Mouse (Mus musculus) cerebellum, postnatal 10 days (tissue): ENCODE data around the gene Mt4.
"Not testable (repeated sequence)": the region's sequence is repeated elsewhere in the genome, so short reads cannot be mapped to it uniquely, and the experiment has no call there.

Experiments
- DNase-seq, 2 experiments: peaks; one replicate each; pipeline ENCODE4 v3.0.0; 2021; ENCODE audit warnings: mixed read lengths in 2 of 2

Mt4 gene

GRCm38 (mm10) chr8:94136933-94137332 is at the start of gene Mt4:
TSS of gene Mt4 (plus strand) at chr8:94137197.
- no peak for DNase-seq

DNA sequence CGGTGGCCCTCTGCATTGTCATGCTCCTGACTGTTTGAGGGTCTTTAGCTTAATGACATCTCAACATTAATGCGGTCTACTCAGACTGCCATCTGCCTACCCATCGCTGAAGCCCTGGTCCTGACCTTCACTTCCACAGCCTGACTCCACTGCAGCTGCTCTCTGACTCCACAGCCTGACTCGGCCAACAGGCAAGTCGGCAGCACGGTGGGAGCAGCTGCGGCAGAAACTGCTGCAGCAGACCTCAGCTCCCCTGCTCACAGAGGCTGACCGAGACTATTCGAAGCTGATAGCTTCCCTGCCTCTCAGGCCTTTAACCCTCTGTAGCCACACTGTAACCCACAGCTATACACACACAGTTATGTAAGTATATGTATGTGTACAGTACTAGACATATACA is 49.0 kb upstream of the Mt4 start:
- no peak for DNase-seq

GRCm38 (mm10) chr8:94089715-94090114 is 47.3 kb upstream of the Mt4 start:
- no peak for DNase-seq

DNA sequence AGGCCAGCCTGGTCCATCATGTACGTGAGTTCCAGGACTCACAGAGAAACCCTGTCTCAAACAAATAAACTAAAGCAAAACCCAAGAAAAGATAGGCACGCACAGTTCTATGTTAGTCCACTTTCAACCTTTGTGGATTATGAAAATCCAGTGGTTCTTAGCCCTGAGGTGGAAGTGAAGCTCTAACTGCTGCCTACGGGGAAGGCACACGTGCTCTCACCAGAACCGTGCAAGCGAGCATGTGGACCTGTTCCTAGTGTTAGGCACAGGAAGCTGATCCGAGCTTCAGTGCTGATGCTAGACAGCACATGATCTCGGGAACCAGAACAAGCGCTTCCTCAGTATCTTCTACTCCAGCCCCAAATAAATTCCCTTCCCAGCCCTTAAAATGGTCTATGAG is 44.1 kb upstream of the Mt4 start:
- no peak for DNase-seq

DNA sequence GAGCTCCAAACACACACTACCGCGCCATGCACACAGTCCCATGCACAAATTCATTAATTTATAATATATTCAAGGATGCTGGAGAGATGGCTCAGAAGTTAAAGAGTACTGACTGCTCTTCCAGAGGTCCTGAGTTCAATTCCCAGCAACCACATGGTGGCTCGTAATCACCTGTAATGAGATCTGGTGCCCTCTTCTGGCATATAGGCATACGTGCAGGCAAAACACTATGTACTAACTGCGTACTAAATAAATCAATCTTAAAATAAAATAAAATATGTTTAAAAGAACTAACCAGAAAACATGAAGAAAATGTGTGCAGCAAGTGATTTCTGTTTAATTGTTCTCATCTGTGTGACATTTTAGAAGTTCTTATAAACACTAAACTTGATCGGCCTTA is 42.7 kb upstream of the Mt4 start:
- no peak for DNase-seq

- peak; percentile 99 to 100 for DNase-seq
Observed at GRCm38 (mm10) chr8:94098081-94098974, 38.7 kb upstream of the Mt4 start, which contains the start of gene Bbs2. TSS of gene Bbs2 (minus strand) at chr8:94098928.

DNA sequence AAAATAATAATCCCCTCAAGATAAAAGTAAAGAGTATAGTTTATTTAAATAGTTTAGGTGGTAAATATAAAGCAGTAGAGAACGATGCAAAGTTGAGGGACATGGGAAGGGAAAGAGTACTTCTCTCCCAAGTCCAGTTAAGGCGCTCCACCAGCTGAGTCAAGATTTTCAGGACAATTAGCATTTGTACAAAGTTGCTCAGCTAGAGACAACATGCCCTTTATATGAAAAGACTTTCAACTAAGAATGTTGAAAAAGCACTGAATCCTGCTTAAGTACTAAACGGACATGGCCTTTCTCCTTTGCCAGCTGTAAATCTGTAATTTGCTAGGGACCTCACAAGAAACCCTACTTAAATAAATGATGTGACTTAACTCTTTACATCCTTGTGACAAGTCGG is 38.0 kb upstream of the Mt4 start:
- no peak for DNase-seq

DNA sequence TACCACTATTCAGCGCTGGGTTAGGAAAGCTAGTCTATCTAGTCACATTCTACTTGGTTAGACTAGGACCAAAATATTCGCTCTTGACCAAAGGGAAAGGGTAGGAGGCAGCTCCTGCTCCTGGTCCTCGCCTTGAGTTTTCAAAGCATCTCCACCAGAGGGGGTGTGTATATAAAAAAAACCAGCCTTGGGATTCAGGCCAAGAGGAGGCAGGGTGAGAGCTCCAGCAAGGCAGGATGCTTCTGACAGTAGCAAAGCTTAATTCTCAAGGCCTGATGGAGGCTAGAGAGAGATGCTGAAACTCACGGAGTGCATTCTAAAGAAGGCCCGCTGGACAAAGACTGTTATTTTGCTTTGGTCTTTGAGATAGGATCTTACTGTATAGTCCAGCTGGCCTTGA is 32.9 kb upstream of the Mt4 start:
- peak; percentile 45 to 50 for DNase-seq

GRCm38 (mm10) chr8:94107871-94108270 is 29.1 kb upstream of the Mt4 start:
- DNase-seq = peak; percentile 67 to 68

DNA sequence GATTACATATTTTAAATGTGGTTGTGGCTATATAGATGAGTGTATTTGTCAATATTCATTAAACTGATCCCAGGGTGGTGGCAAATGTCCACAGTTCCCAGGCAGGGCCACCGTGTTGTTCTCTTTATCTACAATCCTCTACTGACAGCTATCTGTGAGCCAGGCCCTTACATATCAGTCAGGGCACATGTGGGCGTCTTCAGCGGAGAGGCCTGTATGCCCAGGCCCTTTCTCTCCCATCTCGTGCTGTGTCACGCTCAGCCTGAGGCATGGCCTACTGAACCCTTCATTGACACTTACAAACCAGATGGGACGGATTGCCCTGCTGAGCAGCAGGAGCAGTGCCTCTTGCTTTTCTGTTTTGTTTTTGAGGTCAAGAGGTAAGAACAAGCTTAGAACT is 27.6 kb upstream of the Mt4 start:
- no peak for DNase-seq

DNA sequence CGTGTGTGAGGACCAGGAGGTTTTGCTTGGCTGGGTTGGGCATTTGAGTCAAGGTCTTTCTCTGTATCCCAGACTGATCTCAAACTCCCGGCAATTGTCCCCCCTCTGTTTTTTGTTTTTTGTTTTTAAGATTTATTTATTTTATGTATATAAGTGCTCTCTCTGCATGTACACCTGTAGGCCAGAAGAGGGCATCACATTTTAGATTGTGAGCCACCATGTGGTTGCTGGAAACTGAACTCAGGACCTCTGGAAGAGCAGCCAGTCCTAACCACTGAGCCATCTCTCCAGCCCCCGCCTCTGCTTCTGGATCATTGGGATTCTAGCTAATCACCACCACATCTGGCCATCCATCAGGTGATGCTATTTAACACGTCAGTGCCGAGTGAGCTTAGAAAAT is 27.2 kb upstream of the Mt4 start:
- no peak for DNase-seq

DNA sequence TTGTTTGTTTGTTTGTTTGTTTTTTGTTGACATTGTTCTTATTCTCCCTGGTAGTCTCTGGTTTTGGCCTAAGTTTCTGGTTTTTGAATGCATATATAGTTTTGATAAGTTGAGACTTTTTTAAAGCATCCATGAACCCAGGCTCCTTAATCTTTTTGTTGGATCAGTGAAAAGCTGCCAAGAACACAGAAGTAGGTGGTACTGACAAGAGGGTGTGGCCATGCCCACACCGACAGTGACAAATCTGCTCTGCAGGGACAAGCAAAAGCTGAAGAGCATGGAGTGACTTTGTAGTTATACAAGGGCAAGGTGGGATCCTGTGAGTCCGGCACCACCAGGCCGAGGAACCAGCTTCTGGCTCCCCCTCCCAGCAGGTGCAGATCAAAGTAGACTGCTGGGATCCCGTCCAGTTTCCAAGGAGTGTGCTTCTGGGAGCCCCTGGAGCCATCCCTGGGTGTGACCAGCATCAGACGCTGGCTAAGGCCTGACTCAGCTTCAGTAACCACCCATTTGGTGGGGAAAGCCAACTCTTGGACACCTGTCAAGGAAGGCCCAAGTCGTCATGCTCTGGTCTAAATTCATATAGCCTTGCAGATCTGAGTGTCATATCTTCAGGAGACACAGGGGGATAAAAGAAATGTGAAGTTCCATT is 26.3 kb upstream of the Mt4 start:
- DNase-seq = no peak

DNA sequence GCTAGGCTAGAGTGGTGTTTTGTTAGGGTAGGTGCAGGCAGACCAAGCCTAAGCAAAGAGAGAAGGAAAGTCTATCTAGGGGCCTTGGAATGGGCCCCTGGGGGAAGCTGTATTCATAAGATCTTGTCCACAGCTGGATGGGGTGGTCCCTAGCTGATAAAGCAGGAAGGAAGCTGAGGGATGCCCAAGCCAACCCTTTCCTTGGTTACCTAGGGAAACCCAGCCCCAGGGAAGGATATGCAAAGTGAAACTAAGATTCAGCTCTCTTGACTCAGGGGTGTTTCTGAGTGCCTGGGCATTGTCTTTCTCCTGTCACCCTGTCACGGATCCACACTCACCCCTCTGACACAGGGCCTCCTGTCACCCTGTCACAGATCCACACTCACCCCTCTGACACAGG is 23.6 kb upstream of the Mt4 start:
- DNase-seq = no peak

DNA sequence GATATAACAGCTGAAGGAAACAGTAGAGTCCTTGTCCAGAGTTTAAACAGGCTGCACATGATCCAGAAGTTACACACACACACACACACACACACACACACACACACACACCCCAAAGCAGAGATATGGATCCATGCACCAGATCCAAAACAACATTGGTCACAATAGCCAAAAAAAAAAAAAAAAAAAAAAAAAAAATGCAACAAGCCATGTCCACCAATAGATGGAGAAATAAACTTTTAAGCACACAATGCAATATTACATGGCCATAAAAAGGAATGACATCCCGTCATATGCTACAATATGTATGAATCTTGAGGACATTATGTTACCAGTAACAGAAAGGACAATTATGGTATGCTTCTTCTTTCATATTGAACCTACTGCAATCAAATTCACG is 23.0 kb upstream of the Mt4 start:
- no peak for DNase-seq

DNA sequence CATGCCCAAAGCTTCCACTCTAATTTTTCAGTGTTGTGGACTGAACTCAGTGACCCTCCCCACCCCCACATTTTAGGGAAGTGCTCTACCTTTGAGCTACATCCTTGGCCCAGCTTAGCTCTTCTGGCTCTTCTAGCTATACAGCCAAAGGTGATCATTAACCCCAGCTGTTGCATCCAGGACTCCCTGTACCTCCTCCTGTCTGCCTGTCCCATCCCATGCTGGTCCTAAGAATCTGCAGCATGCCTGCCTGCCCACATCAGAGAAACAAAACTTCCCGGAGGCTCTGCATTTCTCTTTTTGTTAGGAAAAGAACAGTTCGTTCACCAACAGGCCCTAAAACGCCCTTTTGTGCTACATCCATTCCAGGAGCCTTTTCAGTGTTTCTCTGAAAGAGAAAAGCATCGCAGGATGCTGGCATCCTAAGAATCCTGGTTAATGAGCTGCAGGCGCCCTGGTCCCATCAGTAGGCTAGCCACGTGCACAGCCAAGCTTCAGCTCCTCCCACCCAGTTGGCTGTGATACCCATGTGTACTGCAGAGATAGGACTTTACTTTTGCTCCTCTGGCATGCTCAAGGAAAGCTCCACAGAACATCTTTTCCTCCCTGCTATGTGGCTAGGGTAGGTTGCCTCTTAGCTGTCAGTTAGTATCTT is 18.1 kb upstream of the Mt4 start:
- DNase-seq = peak; percentile 24 to 58

- peak in 1 of 2 experiments; percentile 29 for DNase-seq
Observed at GRCm38 (mm10) chr8:94121625-94122024, 15.4 kb upstream of the Mt4 start.

- DNase-seq = peak; percentile 57 to 60
Observed at GRCm38 (mm10) chr8:94122711-94123468, 14.1 kb upstream of the Mt4 start.

GRCm38 (mm10) chr8:94127711-94128110 is 9.3 kb upstream of the Mt4 start:
- no peak for DNase-seq

DNA sequence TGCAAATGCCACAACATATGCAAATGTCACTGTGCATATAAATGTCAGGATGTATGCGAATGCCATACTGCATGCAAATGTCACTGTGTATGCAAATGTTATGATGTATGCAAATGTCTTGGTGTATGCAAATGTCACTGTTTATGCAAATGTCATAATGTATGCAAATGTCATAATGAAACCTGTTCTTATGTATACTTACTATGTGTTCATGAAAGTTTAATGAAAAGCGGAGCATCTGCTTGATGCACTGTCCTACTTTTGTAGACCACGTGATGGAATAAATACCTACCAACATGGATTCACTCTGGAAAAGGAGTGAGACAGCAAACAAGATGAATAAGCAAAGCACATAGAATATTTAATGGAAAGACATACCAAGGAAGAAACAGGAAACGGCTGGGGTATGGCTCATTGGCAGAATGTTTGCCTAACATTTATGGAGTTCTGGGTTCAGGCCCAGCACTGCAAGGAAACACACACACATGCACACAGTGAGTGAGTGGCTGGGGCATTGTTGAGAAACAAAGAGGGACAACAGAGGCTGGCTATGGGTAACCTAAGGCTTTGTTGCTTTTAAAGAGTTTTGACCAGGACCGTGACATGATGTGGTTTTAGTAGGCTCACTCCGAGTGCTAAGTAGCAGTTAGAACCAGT is 7.7 kb upstream of the Mt4 start:
- no peak for DNase-seq

DNA sequence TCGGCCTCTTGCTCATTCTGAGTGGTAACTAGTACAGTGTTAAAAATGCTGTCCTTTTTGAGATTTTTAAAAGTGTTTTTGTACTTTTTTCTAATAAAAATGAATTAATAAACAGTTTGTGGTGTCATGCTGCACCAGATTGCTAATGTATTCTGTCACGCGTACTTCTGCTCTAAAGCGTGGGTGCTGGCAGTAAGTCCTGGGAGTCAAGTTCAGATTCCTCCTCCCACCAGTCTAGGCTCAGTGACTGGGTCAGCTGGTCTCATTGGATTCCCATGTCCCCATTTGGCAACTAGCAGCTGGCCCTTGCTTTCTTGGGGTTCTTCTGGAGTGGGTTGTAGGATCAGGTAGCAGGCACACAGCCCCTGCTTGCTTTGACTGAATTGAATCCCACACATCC is 6.9 kb upstream of the Mt4 start:
- no peak for DNase-seq

DNA sequence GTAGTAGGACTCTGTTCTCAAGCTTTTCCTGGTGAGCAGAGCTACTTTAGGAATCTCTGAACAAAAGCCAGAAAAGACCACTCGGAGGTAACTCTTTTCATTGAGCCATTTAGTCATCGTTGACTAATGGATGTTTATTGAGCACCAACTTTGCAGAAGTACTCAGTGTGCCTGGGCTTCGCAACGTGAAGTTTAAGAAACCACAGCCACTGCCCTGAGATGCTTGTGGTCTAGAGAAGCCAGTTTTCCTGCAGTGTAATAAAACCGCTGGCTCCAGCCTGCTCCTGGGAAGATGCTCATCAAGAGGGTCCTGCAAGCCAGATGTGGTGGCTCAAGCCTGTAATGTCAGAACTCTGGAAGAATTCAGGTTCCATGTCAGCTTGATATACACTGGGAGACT is 4.9 kb upstream of the Mt4 start:
- no peak for DNase-seq

- DNase-seq = not testable (repeated sequence)
Observed at GRCm38 (mm10) chr8:94134601-94135000, 2.4 kb upstream of the Mt4 start.
